8 mouse cellular contexts compared by ENCODE assay signal in genomic region chr1:135778780-135779535, GRCm38 (mm10). TPM values are rescaled to one million over a fixed set of nuclear protein-coding genes. Genes with fewer than 3 reads are reported as not detected.
DNase-seq lines count a peak whose midpoint lies in the region; ATAC-seq and TF ChIP-seq lines count a peak whose summit lies in the region.

TSS of gene Tnni1 (plus strand) at chr1:135779434.

- peak; percentile 87 for ATAC-seq in kidney, embryonic 16.5 days (ENCODE audit: low FRiP score, low TSS enrichment)
- ATAC-seq in granulocyte monocyte progenitor cell, adult 5-6 weeks (replicated peaks; ENCODE audit: poor library complexity, severe bottlenecking), result peak; percentile 45
- ATAC-seq in liver, embryonic 15.5 days (ENCODE audit: insufficient read depth), result no peak
- ATAC-seq in stomach, postnatal 0 days (ENCODE audit: low FRiP score, low TSS enrichment), result peak; percentile 65

- no peak for TF ChIP-seq CTCF in stomach, postnatal 0 days (IDR thresholded peaks at IDR 0.05; ENCODE audit: low read depth)

- H3K36me3 ChIP-seq in kidney, embryonic 16.5 days (ENCODE audit: insufficient read depth, low read length), result no peaks in the 10 kb centered on the region
- no peaks in the 10 kb centered on the region for H3K36me3 ChIP-seq in liver, embryonic 15.5 days (replicated peaks)
- H3K36me3 ChIP-seq in stomach, postnatal 0 days (ENCODE audit: control insufficient read depth, insufficient read depth, low read length), result no peaks in the 10 kb centered on the region

- no peaks in the 10 kb centered on the region for H3K27me3 ChIP-seq in kidney, embryonic 16.5 days (ENCODE audit: insufficient read depth, low read length)
- peaks cover 14% of the 10 kb centered on the region for H3K27me3 ChIP-seq in liver, embryonic 15.5 days
- no peaks in the 10 kb centered on the region for H3K27me3 ChIP-seq in stomach, postnatal 0 days (ENCODE audit: control insufficient read depth, insufficient read depth, low read length)

- peak within 1 kb of the TSS; percentile 30 for H3K4me2 ChIP-seq in kidney, embryonic 16.5 days (replicated peaks; ENCODE audit: low read depth, low read length)
- no peak within 1 kb of the TSS for H3K4me2 ChIP-seq in liver, embryonic 15.5 days
- peak within 1 kb of the TSS; percentile 32 for H3K4me2 ChIP-seq in stomach, postnatal 0 days (replicated peaks; ENCODE audit: low read depth)

- DNase-seq in kidney, adult 9 months, result no peak
- DNase-seq in brain, adult 2 months (ENCODE audit: low read depth, low spot score), result peak; percentile 44
- peak; percentile 61 for DNase-seq in stomach, postnatal 0 days (ENCODE audit: low spot score)
- no peak for DNase-seq in urinary bladder, adult 2 months (ENCODE audit: low spot score)
- no peak for DNase-seq in cerebellum, adult 9-10 months

- peak within 1 kb of the TSS; percentile 87 for H3K27ac ChIP-seq in kidney, embryonic 16.5 days (ENCODE audit: low read length)
- no peak within 1 kb of the TSS for H3K27ac ChIP-seq in liver, embryonic 15.5 days (replicated peaks)
- H3K27ac ChIP-seq in stomach, postnatal 0 days (replicated peaks), result peak within 1 kb of the TSS; percentile 61

- TF ChIP-seq EP300 in stomach, postnatal 0 days (optimal IDR thresholded peaks at IDR 0.05), result no peak

- H3K9ac ChIP-seq in kidney, embryonic 16.5 days (replicated peaks; ENCODE audit: low read length), result peak within 1 kb of the TSS; percentile 25
- no peak within 1 kb of the TSS for H3K9ac ChIP-seq in liver, embryonic 15.5 days
- H3K9ac ChIP-seq in stomach, postnatal 0 days (ENCODE audit: low read length), result no peak within 1 kb of the TSS

- no peak within 1 kb of the TSS for H3K4me3 ChIP-seq in kidney, embryonic 16.5 days (ENCODE audit: low read length)
- H3K4me3 ChIP-seq in liver, embryonic 15.5 days (replicated peaks), result no peak within 1 kb of the TSS
- no peak within 1 kb of the TSS; the same call in 1 of the 2 replicates for H3K4me3 ChIP-seq in stomach, postnatal 0 days (ENCODE audit: low read depth, low read length)

- H3K9me3 ChIP-seq in kidney, embryonic 16.5 days (ENCODE audit: low read length), result no peaks in the 10 kb centered on the region
- H3K9me3 ChIP-seq in liver, embryonic 15.5 days (replicated peaks), result no peaks in the 10 kb centered on the region
- H3K9me3 ChIP-seq in stomach, postnatal 0 days (ENCODE audit: control insufficient read depth, low read length), result no peaks in the 10 kb centered on the region

- peaks cover 55% of the 10 kb centered on the region for H3K4me1 ChIP-seq in kidney, embryonic 16.5 days (ENCODE audit: insufficient read depth, low read length)
- H3K4me1 ChIP-seq in liver, embryonic 15.5 days (replicated peaks), result peaks cover 18% of the 10 kb centered on the region
- H3K4me1 ChIP-seq in stomach, postnatal 0 days (replicated peaks; ENCODE audit: control insufficient read depth, insufficient read depth), result peaks cover 6% of the 10 kb centered on the region

- 10% methylated on average over 22 of the region's 22 CpGs for WGBS in kidney, embryonic 16.5 days
- WGBS in liver, embryonic 15.5 days (ENCODE audit: insufficient replicate concordance), result 20% methylated on average over 22 of the region's 22 CpGs
- 14% methylated on average over 22 of the region's 22 CpGs for WGBS in stomach, postnatal 0 days

RNA-seq across cellular contexts. Expression of gene Tnni1, which starts in this region (rescaled TPM):
- 21.9 and 23.5 TPM in 2 replicates for polyA plus RNA-seq in kidney, embryonic 16.5 days (2015; fragmentation: Nextera tagmentation; extraction: Ambion mirVana)
- not detected in 2 replicates for total RNA-seq in granulocyte monocyte progenitor cell, adult 5-6 weeks (2014; fragmentation: Nextera tagmentation)
- total RNA-seq in granulocyte monocyte progenitor cell, adult 5-6 weeks (2017), result not detected in 2 replicates
- 15.5 and 23.2 TPM in 2 replicates for polyA plus RNA-seq in liver, embryonic 15.5 days (2015; fragmentation: Nextera tagmentation; extraction: Ambion mirVana)
- polyA plus RNA-seq in stomach, postnatal 0 days (2015; fragmentation: Nextera tagmentation; extraction: Ambion mirVana), result 4.2 and 6.8 TPM in 2 replicates
- 1.1 and 1.2 TPM in 2 replicates for polyA plus RNA-seq in urinary bladder, adult 2 months (2012; rRNA removed)

Comparison
In these comparisons a context has a peak if more than half of its experiments do, and no peak if none do; other contexts are left out.
1. Peak in ATAC-seq in granulocyte monocyte progenitor cell, adult 5-6 weeks; RNA of the gene not detected or under 1 TPM.
2. DNase-seq: peak in brain, adult 2 months (single experiment) and stomach, postnatal 0 days (single experiment); none in kidney, adult 9 months (single experiment), urinary bladder, adult 2 months (single experiment) and cerebellum, adult 9-10 months (single experiment).